8 mouse cellular contexts compared by ENCODE assay signal in genomic region chr2:4252541-4253291, GRCm38 (mm10).
A peak's percentile ranks its signal among the peaks of the same experiment; 100 is the strongest.
DNase-seq lines count a peak whose midpoint lies in the region; ATAC-seq and TF ChIP-seq lines count a peak whose summit lies in the region.

No protein-coding gene starts in this region.

- intact Hi-C loops in left cerebral cortex, adult 2 months (cut with DNase I) = no loop called here
- intact Hi-C loops in left cerebral cortex, postnatal 14 days (cut with DNase I) = no loop called here

- no peak for TF ChIP-seq CTCF in left cerebral cortex, adult 2 months (IDR thresholded peaks at IDR 0.05)
- TF ChIP-seq CTCF in thymus, adult 2 months (IDR thresholded peaks at IDR 0.05; ENCODE audit: borderline replicate concordance, control insufficient read depth, extremely low read depth, insufficient read depth, low read length, poor library complexity) = no peak

- no peaks in the 10 kb centered on the region for H3K27me3 ChIP-seq in limb, embryonic 13.5 days
- H3K27me3 ChIP-seq in stomach, embryonic 15.5 days (replicated peaks) = no peaks in the 10 kb centered on the region
- H3K27me3 ChIP-seq in thymus, adult 2 months (ENCODE audit: control insufficient read depth, insufficient read depth, low read length) = no peaks in the 10 kb centered on the region

- ATAC-seq in limb, embryonic 13.5 days (ENCODE audit: low FRiP score, low read depth) = 0 out of 2 replicates have a peak, but pooled peaks have one; percentile 4
- no peak for ATAC-seq in stomach, embryonic 15.5 days (ENCODE audit: insufficient read depth, low FRiP score, low read depth)

- H3K9ac ChIP-seq in limb, embryonic 13.5 days = no peak overlapping the region
- H3K9ac ChIP-seq in stomach, embryonic 15.5 days = no peak overlapping the region

- WGBS in limb, embryonic 13.5 days = 16% methylated on average over 9 of the region's 9 CpGs
- WGBS in stomach, embryonic 15.5 days = 36% methylated on average over 9 of the region's 9 CpGs
- WGBS in thymus, adult 2 months = 76% methylated on average over 9 of the region's 9 CpGs

- H3K4me2 ChIP-seq in limb, embryonic 13.5 days (replicated peaks) = peak overlapping the region; percentile 39
- no peak overlapping the region for H3K4me2 ChIP-seq in stomach, embryonic 15.5 days

- peak overlapping the region; percentile 44; the same call in 1 of the 2 replicates for H3K27ac ChIP-seq in left cerebral cortex, adult 2 months
- peak overlapping the region; percentile 81; the same call in 1 of the 2 replicates for H3K27ac ChIP-seq in limb, embryonic 13.5 days
- H3K27ac ChIP-seq in stomach, embryonic 15.5 days = peak overlapping the region; percentile 48; the same call in 1 of the 2 replicates
- H3K27ac ChIP-seq in thymus, adult 2 months (ENCODE audit: control insufficient read depth, insufficient read depth, low read length) = no peak overlapping the region

- no peak overlapping the region for H3K4me3 ChIP-seq in left cerebral cortex, adult 2 months
- H3K4me3 ChIP-seq in limb, embryonic 13.5 days = no peak overlapping the region
- no peak overlapping the region for H3K4me3 ChIP-seq in stomach, embryonic 15.5 days (replicated peaks)
- H3K4me3 ChIP-seq in thymus, adult 2 months (ENCODE audit: control insufficient read depth, insufficient read depth, low read length) = no peak overlapping the region

- no peaks in the 10 kb centered on the region for H3K36me3 ChIP-seq in limb, embryonic 13.5 days
- H3K36me3 ChIP-seq in stomach, embryonic 15.5 days = no peaks in the 10 kb centered on the region
- H3K36me3 ChIP-seq in thymus, adult 2 months (ENCODE audit: control insufficient read depth, insufficient read depth, low read length) = no peaks in the 10 kb centered on the region

- H3K9me3 ChIP-seq in limb, embryonic 13.5 days = no peaks in the 10 kb centered on the region
- no peaks in the 10 kb centered on the region for H3K9me3 ChIP-seq in stomach, embryonic 15.5 days

- no peak for DNase-seq in left cerebral cortex, adult 2 months (ENCODE audit: extremely low spot score in 1 of 2, low spot score in 2 of 2)
- no peak for DNase-seq in left cerebral cortex, postnatal 14 days (ENCODE audit: low spot score in 2 of 2)
- peak; percentile 45 for DNase-seq in heart, adult 8-10 months (ENCODE audit: low spot score)
- DNase-seq in cerebellum, adult 9-10 months = no peak
- no peak for DNase-seq in gastrocnemius, postnatal 10 days
- no peak for DNase-seq in thymus, adult 2 months

- TF ChIP-seq POLR2A in thymus, adult 2 months (IDR thresholded peaks at IDR 0.05; ENCODE audit: control insufficient read depth, extremely low read depth, insufficient read depth, low read length, poor library complexity) = no peak

- H3K4me1 ChIP-seq in limb, embryonic 13.5 days = peaks cover 43% of the 10 kb centered on the region
- peaks cover 9% of the 10 kb centered on the region for H3K4me1 ChIP-seq in stomach, embryonic 15.5 days
- H3K4me1 ChIP-seq in thymus, adult 2 months (replicated peaks; ENCODE audit: control insufficient read depth, insufficient read depth, low read length) = no peaks in the 10 kb centered on the region
